Mouse (Mus musculus): ENCODE measurements at regions not wholly inside any gene's neighbourhood (a gene's known extent, or its start where the extent isn't known, plus 50 kb on each side); places are given as distances from the start of the nearest gene placed in this dataset.

DNA sequence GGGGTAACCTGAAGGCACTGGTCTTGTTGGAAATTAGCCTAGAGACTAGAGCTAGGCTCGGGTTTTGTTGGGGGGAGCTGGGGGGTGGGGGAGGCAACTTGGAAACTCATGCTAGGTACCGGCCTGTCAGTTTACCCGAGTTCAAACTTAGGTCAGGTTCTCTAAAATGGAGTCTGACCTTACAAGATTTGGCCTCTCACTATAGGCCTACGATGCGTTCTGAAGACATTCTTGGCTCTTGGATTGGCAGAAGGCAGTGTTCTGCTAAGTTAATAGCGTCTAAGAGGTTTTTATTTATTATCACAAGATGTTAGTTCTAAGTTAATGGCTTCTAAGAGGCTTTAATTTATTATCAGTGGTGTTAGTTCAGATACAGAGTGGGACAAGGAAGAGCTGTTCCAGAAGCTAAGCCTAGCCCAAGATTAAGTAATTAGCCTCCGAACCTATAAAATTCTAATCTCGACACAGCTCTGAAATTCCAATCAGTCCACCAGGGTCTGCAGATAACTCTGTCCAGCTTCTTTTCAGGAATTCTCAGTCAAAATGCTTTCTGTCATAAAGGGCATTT lies 109.0 kb downstream of the Rpap3 start:
- Histone ChIP-seq H3K36me3 (no peaks in the 10 kb centered on the region), H3K4me3 (no peak overlapping the region), H3K9me3 (replicated peaks) (no peaks in the 10 kb centered on the region), H3K27ac (no peak overlapping the region), H3K9ac (no peak overlapping the region), H3K27me3 (no peaks in the 10 kb centered on the region), H3K4me1 (replicated peaks) (0 out of 2 replicates have a peak, but pooled peaks cover 6% of the 10 kb centered on the region), H3K4me2 (no peak overlapping the region)
- ATAC-seq (replicated peaks; ENCODE audit: insufficient number of reproducible peaks, insufficient read depth, low FRiP score, low read depth): no peak
- 55% methylated on average over 8 of the region's 8 CpGs for WGBS

DNA sequence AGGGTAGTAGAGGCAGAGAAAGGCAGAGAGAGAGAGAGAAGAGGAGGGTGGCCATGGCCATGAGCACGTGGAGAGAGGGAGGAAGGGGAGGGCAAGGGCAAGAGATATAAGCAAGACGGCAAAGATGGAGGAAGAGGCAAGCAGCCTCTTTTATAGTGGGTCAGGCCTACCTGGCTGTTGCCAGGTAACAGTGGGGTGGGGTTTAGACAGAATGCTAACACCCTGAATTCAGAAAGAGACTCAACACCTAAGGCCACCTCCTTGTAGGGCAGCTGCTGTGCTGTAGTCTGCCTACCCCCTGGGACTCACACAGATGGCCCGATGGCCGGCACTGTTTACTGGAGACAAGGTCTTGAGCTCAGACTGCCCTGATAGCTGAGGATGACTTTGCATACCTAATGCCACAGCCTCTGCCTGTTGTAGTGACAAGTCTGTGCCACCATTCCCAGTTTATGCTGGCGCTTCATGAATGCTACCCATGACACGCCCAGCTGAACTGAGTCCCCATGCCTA lies 110.3 kb downstream of the Rpap3 start:
- 68% methylated on average over 6 of the region's 6 CpGs for WGBS
- Histone ChIP-seq H3K4me3 (no peak overlapping the region), H3K27ac (peak overlapping the region; percentile 21; the same call in 1 of the 2 replicates), H3K4me1 (replicated peaks) (0 out of 2 replicates have a peak, but pooled peaks cover 9% of the 10 kb centered on the region), H3K9me3 (replicated peaks) (no peaks in the 10 kb centered on the region), H3K4me2 (no peak overlapping the region), H3K27me3 (no peaks in the 10 kb centered on the region), H3K9ac (no peak overlapping the region), H3K36me3 (no peaks in the 10 kb centered on the region)
- no peak for ATAC-seq (replicated peaks; ENCODE audit: insufficient number of reproducible peaks, insufficient read depth, low FRiP score, low read depth)

DNA sequence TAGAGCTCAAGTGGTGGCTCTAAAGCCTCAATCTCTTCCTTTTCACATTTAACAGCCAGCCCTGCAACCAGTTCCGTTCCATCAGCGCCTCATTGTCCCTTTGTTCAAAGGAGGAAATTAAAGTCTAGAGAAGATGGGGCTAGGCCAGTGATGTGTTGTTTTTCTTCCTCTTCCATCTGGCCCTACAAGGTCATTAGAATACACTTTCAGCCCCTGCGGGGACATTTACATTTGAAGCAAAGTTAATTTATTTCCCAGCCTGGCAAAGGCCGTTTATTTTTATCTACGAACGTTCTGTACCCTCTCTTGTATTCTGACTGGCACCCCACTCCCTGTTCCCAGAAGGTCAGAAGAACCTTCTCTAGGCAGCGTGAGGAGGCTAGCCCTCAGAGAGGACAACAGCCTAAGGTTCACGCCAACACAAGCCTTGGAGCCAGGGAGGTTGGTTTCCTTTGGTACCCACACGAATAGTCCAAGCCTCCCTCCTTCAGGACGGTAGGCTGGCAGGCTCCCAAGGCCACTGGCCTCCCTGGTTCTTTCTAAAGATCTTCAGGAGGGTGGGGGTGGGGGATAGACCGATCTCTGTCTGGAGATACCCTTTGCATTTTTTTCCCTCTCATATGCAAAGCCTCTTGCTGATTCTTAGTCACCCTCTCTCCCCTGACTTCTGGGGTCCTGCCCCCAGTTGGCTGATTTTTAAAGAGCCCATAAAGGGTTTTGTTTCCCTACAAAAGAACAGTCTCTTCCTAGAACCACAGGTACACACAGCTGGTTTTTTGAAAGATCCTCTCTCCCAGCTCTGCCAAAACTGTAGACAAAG lies 111.6 kb downstream of the Rpap3 start:
- 0 out of 2 replicates have a peak, but pooled peaks cover 9% of the 10 kb centered on the region for H3K4me1 ChIP-seq (replicated peaks)
- H3K36me3 ChIP-seq: no peaks in the 10 kb centered on the region
- H3K27ac ChIP-seq: peak overlapping the region; percentile 61
- no peak overlapping the region for H3K9ac ChIP-seq
- no peak for ATAC-seq (replicated peaks; ENCODE audit: insufficient number of reproducible peaks, insufficient read depth, low FRiP score, low read depth)
- no peaks in the 10 kb centered on the region for H3K27me3 ChIP-seq
- no peak overlapping the region for H3K4me2 ChIP-seq
- no peaks in the 10 kb centered on the region for H3K9me3 ChIP-seq (replicated peaks)
- 46% methylated on average over 11 of the region's 11 CpGs for WGBS
- no peak overlapping the region for H3K4me3 ChIP-seq

- Histone ChIP-seq H3K9me3 (replicated peaks) (no peaks in the 10 kb centered on the region), H3K4me2 (no peak overlapping the region), H3K27ac (no peak overlapping the region), H3K9ac (no peak overlapping the region), H3K4me1 (replicated peaks) (0 out of 2 replicates have a peak, but pooled peaks cover 9% of the 10 kb centered on the region), H3K36me3 (no peaks in the 10 kb centered on the region), H3K27me3 (no peaks in the 10 kb centered on the region), H3K4me3 (no peak overlapping the region)
- no peak for ATAC-seq (replicated peaks; ENCODE audit: insufficient number of reproducible peaks, insufficient read depth, low FRiP score, low read depth)
- 86% methylated on average over 11 of the region's 11 CpGs for WGBS
Measured at GRCm38 (mm10) chr15:97592786-97593185, 112.8 kb downstream of the Rpap3 start.

GRCm38 (mm10) chr15:97591406-97591805 lies 114.2 kb downstream of the Rpap3 start:
- H3K27me3 ChIP-seq: no peaks in the 10 kb centered on the region
- H3K9me3 ChIP-seq (replicated peaks): no peaks in the 10 kb centered on the region
- no peak for ATAC-seq (replicated peaks; ENCODE audit: insufficient number of reproducible peaks, insufficient read depth, low FRiP score, low read depth)
- H3K9ac ChIP-seq: no peak overlapping the region
- WGBS: 50% methylated on average over 4 of the region's 4 CpGs
- H3K4me1 ChIP-seq (replicated peaks): 0 out of 2 replicates have a peak, but pooled peaks cover 7% of the 10 kb centered on the region
- H3K36me3 ChIP-seq: no peaks in the 10 kb centered on the region
- H3K27ac ChIP-seq: peak overlapping the region; percentile 42; the same call in 1 of the 2 replicates
- H3K4me3 ChIP-seq: no peak overlapping the region
- H3K4me2 ChIP-seq: no peak overlapping the region

GRCm38 (mm10) chr15:97590732-97591292 lies 114.8 kb downstream of the Rpap3 start:
- Histone ChIP-seq H3K4me1 (replicated peaks) (0 out of 2 replicates have a peak, but pooled peaks cover 7% of the 10 kb centered on the region), H3K9ac (no peak overlapping the region), H3K27me3 (no peaks in the 10 kb centered on the region), H3K4me3 (no peak overlapping the region), H3K9me3 (replicated peaks) (no peaks in the 10 kb centered on the region), H3K27ac (peak overlapping the region; percentile 42; the same call in 1 of the 2 replicates), H3K4me2 (no peak overlapping the region), H3K36me3 (no peaks in the 10 kb centered on the region)
- WGBS: 54% methylated on average over 7 of the region's 7 CpGs
- ATAC-seq (replicated peaks; ENCODE audit: insufficient number of reproducible peaks, insufficient read depth, low FRiP score, low read depth): 0 out of 2 replicates have a peak, but pooled peaks have one; percentile 70

- H3K36me3 ChIP-seq: no peaks in the 10 kb centered on the region
- 0 out of 2 replicates have a peak, but pooled peaks cover 3% of the 10 kb centered on the region for H3K4me1 ChIP-seq (replicated peaks)
- no peak overlapping the region for H3K9ac ChIP-seq
- no peak overlapping the region for H3K4me3 ChIP-seq
- H3K27me3 ChIP-seq: no peaks in the 10 kb centered on the region; the same call in 1 of the 2 replicates
- H3K27ac ChIP-seq: no peak overlapping the region
- 77% methylated on average over 5 of the region's 5 CpGs for WGBS
- H3K9me3 ChIP-seq (replicated peaks): no peaks in the 10 kb centered on the region; the same call in 1 of the 2 replicates
- no peak overlapping the region for H3K4me2 ChIP-seq
- ATAC-seq (replicated peaks; ENCODE audit: insufficient number of reproducible peaks, insufficient read depth, low FRiP score, low read depth): no peak
Measured at GRCm38 (mm10) chr15:97587571-97588205, 117.9 kb downstream of the Rpap3 start.

- no peaks in the 10 kb centered on the region; the same call in 1 of the 2 replicates for H3K9me3 ChIP-seq (replicated peaks)
- H3K4me3 ChIP-seq: no peak overlapping the region
- peak; percentile 62 for ATAC-seq (replicated peaks; ENCODE audit: insufficient number of reproducible peaks, insufficient read depth, low FRiP score, low read depth)
- no peak overlapping the region for H3K9ac ChIP-seq
- peaks cover 7% of the 10 kb centered on the region for H3K4me1 ChIP-seq (replicated peaks)
- H3K4me2 ChIP-seq: no peak overlapping the region; the same call in 1 of the 2 replicates
- no peaks in the 10 kb centered on the region for H3K36me3 ChIP-seq
- WGBS: 19% methylated on average over 13 of the region's 13 CpGs
- H3K27ac ChIP-seq: no peak overlapping the region
- no peaks in the 10 kb centered on the region; the same call in 1 of the 2 replicates for H3K27me3 ChIP-seq
Measured at GRCm38 (mm10) chr15:97581724-97582154, 123.9 kb downstream of the Rpap3 start.

DNA sequence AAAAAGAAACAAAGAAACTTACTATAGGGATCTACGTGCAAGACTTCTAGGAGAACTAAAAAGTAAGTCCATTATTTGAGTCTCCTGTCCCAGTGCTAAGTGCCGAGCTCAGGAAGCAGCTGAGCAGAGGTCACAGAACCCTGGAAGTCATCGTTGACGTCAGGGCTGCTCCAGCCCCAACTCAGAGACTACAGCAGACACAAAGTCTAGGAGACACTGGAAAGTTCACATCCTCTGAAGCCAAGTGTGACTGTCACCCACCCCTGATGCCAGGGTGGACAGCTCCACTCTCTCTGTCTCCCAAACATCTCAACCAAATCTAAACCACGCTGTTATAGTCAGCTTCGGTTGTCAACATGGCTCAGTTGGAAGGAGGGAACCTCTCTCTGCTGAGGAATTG lies 124.9 kb downstream of the Rpap3 start:
- no peak overlapping the region for H3K4me2 ChIP-seq
- H3K9me3 ChIP-seq (replicated peaks): no peaks in the 10 kb centered on the region; the same call in 1 of the 2 replicates
- H3K4me1 ChIP-seq (replicated peaks): peaks cover 7% of the 10 kb centered on the region
- 0 out of 2 replicates have a peak overlapping the region, but pooled peaks have one; percentile 17 for H3K27ac ChIP-seq
- no peak overlapping the region for H3K9ac ChIP-seq
- H3K27me3 ChIP-seq: no peaks in the 10 kb centered on the region; the same call in 1 of the 2 replicates
- WGBS: 58% methylated on average over 6 of the region's 6 CpGs
- 0 out of 2 replicates have a peak, but pooled peaks have one; percentile 36 for ATAC-seq (replicated peaks; ENCODE audit: insufficient number of reproducible peaks, insufficient read depth, low FRiP score, low read depth)
- H3K36me3 ChIP-seq: no peaks in the 10 kb centered on the region
- no peak overlapping the region for H3K4me3 ChIP-seq

DNA sequence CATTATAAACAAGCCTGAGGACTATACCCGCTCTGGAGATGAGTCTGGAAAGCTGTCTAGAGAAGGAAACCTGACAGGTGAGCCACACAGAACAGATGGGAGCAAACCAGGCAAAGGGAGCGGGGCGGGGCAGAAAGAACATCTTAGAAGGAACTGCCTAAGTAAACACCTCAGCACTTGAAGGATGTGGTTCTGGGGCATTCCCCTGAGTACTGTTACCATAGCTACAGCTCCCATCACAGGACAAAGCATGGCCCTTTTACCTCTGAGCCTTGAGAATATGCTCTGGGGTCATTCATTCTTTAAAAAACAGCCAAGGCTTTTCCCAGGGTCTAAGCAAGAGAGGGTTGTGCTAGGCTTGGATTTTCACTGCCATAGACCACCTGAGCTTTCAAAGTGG lies 127.6 kb downstream of the Rpap3 start:
- Histone ChIP-seq H3K9ac (no peak overlapping the region), H3K4me2 (no peak overlapping the region), H3K9me3 (replicated peaks) (no peaks in the 10 kb centered on the region), H3K4me3 (no peak overlapping the region), H3K27ac (no peak overlapping the region), H3K27me3 (no peaks in the 10 kb centered on the region; the same call in 1 of the 2 replicates), H3K36me3 (no peaks in the 10 kb centered on the region), H3K4me1 (replicated peaks) (peaks cover 7% of the 10 kb centered on the region)
- no peak for ATAC-seq (replicated peaks; ENCODE audit: insufficient number of reproducible peaks, insufficient read depth, low FRiP score, low read depth)
- WGBS: 79% methylated on average over 3 of the region's 3 CpGs

Measured in heart, embryonic 15.5 days (tissue).